Mouse (Mus musculus): ENCODE data around the gene Phf2. TPM values are rescaled to one million over a fixed set of nuclear protein-coding genes. Genes with fewer than 3 reads are reported as not detected.
"Not testable (repeated sequence)": the region's sequence is repeated elsewhere in the genome, so short reads cannot be mapped to it uniquely, and the experiment has no call there.

Gene Phf2
- polyA plus RNA-seq, 1 experiment from 2014 or later, result 12.2 TPM

- H3K4me1 ChIP-seq (ENCODE audit: insufficient read depth), result no peaks in the 10 kb centered on the region
- H3K4me2 ChIP-seq, result no peak overlapping the region
- no peak for DNase-seq
- H3K9ac ChIP-seq, result no peak overlapping the region
- H3K4me3 ChIP-seq (ENCODE audit: low read depth, low read length), result no peak overlapping the region
- H3K36me3 ChIP-seq (ENCODE audit: insufficient read depth), result peaks cover 87% of the 10 kb centered on the region
- no peak overlapping the region for H3K27ac ChIP-seq (ENCODE audit: low read depth)
- 84% methylated on average over 7 of the region's 7 CpGs for WGBS
- TF ChIP-seq CTCF (IDR thresholded peaks at IDR 0.05; ENCODE audit: low read depth), result no peak
- H3K27me3 ChIP-seq (ENCODE audit: insufficient read depth, low read length), result no peaks in the 10 kb centered on the region
- H3K9me3 ChIP-seq (ENCODE audit: low read depth, low read length), result no peaks in the 10 kb centered on the region
- ATAC-seq (ENCODE audit: insufficient read depth), result no peak
Observed at GRCm38 (mm10) chr13:48810274-48810823, 60.6 kb downstream of the Phf2 start.

GRCm38 (mm10) chr13:48809668-48810067 lies 61.3 kb downstream of the Phf2 start:
- not testable (repeated sequence) for H3K9ac ChIP-seq; H3K4me3 ChIP-seq (ENCODE audit: low read depth, low read length); DNase-seq; H3K9me3 ChIP-seq (ENCODE audit: low read depth, low read length); H3K27me3 ChIP-seq (ENCODE audit: insufficient read depth, low read length); H3K27ac ChIP-seq (ENCODE audit: low read depth); ATAC-seq (ENCODE audit: insufficient read depth); H3K4me2 ChIP-seq; H3K4me1 ChIP-seq (ENCODE audit: insufficient read depth)
- WGBS, result 85% methylated on average over 4 of the region's 4 CpGs
- H3K36me3 ChIP-seq (ENCODE audit: insufficient read depth), result peaks cover 86% of the 10 kb centered on the region

DNA sequence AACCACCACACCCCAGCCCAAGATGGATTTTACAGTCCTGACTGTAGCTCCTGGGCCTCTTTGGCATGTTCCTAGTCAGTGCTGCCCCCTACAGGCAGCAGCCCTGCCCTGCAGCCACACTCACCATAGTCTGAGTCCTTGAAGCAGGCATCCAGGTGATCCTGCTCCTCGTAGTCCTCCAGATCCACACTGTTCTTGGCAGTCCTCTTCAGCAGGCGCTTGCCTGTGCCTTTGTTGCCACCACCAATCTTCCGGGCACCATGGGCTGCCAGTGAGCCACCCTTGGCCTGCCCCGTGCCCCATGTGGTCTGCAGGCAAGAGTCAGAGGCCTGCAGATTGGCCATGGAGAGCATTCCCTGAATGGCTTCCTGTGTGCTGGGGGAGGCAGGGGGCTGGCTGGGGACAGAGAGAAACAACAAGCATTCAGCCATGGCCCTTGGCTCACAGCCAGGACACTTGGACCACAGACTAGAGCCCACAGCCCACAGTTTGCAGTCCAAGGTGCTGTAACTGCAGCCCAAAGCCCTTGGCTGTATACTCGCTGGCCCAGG lies 63.4 kb downstream of the Phf2 start:
- ATAC-seq (ENCODE audit: insufficient read depth), result peak; percentile 8; the same call in 1 of the 2 replicates
- Histone ChIP-seq H3K27me3 (ENCODE audit: insufficient read depth, low read length) (no peaks in the 10 kb centered on the region), H3K36me3 (ENCODE audit: insufficient read depth) (peaks cover 85% of the 10 kb centered on the region), H3K9me3 (ENCODE audit: low read depth, low read length) (no peaks in the 10 kb centered on the region), H3K9ac (no peak overlapping the region), H3K4me2 (no peak overlapping the region), H3K4me1 (ENCODE audit: insufficient read depth) (no peaks in the 10 kb centered on the region), H3K4me3 (ENCODE audit: low read depth, low read length) (no peak overlapping the region), H3K27ac (ENCODE audit: low read depth) (no peak overlapping the region)
- peak; percentile 89 for TF ChIP-seq CTCF (IDR thresholded peaks at IDR 0.05; ENCODE audit: low read depth)
- 71% methylated on average over 5 of the region's 5 CpGs for WGBS
- peak; percentile 69 for DNase-seq

GRCm38 (mm10) chr13:48802181-48802580 lies 68.7 kb downstream of the Phf2 start:
- Histone ChIP-seq H3K4me3 (ENCODE audit: low read depth, low read length) (no peak overlapping the region), H3K9ac (no peak overlapping the region), H3K27ac (ENCODE audit: low read depth) (no peak overlapping the region), H3K4me2 (no peak overlapping the region), H3K27me3 (ENCODE audit: insufficient read depth, low read length) (no peaks in the 10 kb centered on the region), H3K4me1 (ENCODE audit: insufficient read depth) (no peaks in the 10 kb centered on the region), H3K36me3 (ENCODE audit: insufficient read depth) (peaks cover 56% of the 10 kb centered on the region), H3K9me3 (ENCODE audit: low read depth, low read length) (no peaks in the 10 kb centered on the region)
- no peak for TF ChIP-seq CTCF (IDR thresholded peaks at IDR 0.05; ENCODE audit: low read depth)
- 54% methylated on average over 15 of the region's 15 CpGs for WGBS
- DNase-seq, result no peak
- no peak for ATAC-seq (ENCODE audit: insufficient read depth)

GRCm38 (mm10) chr13:48800850-48801546 lies 69.9 kb downstream of the Phf2 start:
- Histone ChIP-seq H3K4me3 (ENCODE audit: low read depth, low read length) (no peak overlapping the region), H3K9me3 (ENCODE audit: low read depth, low read length) (no peaks in the 10 kb centered on the region), H3K27ac (ENCODE audit: low read depth) (no peak overlapping the region), H3K27me3 (ENCODE audit: insufficient read depth, low read length) (no peaks in the 10 kb centered on the region), H3K9ac (no peak overlapping the region), H3K36me3 (ENCODE audit: insufficient read depth) (peaks cover 44% of the 10 kb centered on the region), H3K4me1 (ENCODE audit: insufficient read depth) (no peaks in the 10 kb centered on the region), H3K4me2 (no peak overlapping the region)
- 22% methylated on average over 11 of the region's 11 CpGs for WGBS
- peak; percentile 84 for DNase-seq
- ATAC-seq (ENCODE audit: insufficient read depth), result peak; percentile 43
- TF ChIP-seq CTCF (IDR thresholded peaks at IDR 0.05; ENCODE audit: low read depth), result peak; percentile 95

DNA sequence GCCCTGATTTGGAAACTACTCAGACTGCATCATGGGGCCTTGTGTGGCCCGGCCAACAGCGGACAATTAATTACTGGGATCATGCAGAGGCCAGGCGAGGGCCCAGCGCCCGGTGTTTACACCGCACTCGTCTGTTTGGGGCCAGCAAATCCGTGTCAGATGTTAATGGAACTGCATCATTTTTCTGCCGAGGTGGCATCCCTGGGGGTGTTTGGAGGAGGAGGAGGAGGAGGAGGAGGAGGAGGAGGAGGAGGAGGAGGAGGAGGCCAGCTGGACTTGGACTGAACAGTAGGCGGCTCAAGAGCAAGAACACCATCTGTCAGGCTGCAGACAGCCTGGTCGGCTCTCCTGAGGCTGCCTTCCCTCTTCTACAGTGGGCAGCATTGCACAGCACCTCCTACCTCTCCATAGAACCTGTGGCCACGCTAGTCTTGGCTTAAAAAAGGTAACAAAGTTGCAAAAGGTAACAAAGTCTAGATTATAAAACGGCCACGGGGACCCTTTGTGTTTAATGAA lies 72.6 kb downstream of the Phf2 start:
- H3K27ac ChIP-seq (ENCODE audit: low read depth), result no peak overlapping the region
- no peak overlapping the region for H3K4me3 ChIP-seq (ENCODE audit: low read depth, low read length)
- H3K4me1 ChIP-seq (ENCODE audit: insufficient read depth), result no peaks in the 10 kb centered on the region
- no peak overlapping the region for H3K4me2 ChIP-seq
- H3K36me3 ChIP-seq (ENCODE audit: insufficient read depth), result peaks cover 21% of the 10 kb centered on the region
- 24% methylated on average over 14 of the region's 14 CpGs for WGBS
- no peaks in the 10 kb centered on the region for H3K9me3 ChIP-seq (ENCODE audit: low read depth, low read length)
- DNase-seq (peak; percentile 65), ATAC-seq (ENCODE audit: insufficient read depth) (peak; percentile 46; the same call in 1 of the 2 replicates)
- no peak overlapping the region for H3K9ac ChIP-seq
- TF ChIP-seq CTCF (IDR thresholded peaks at IDR 0.05; ENCODE audit: low read depth), result no peak
- no peaks in the 10 kb centered on the region for H3K27me3 ChIP-seq (ENCODE audit: insufficient read depth, low read length)

GRCm38 (mm10) chr13:48796906-48797305 lies 74.0 kb downstream of the Phf2 start:
- TF ChIP-seq CTCF (IDR thresholded peaks at IDR 0.05; ENCODE audit: low read depth), result no peak
- Histone ChIP-seq H3K36me3 (ENCODE audit: insufficient read depth) (peaks cover 7% of the 10 kb centered on the region), H3K27ac (ENCODE audit: low read depth) (no peak overlapping the region), H3K9me3 (ENCODE audit: low read depth, low read length) (no peaks in the 10 kb centered on the region), H3K4me1 (ENCODE audit: insufficient read depth) (no peaks in the 10 kb centered on the region), H3K4me2 (no peak overlapping the region), H3K9ac (no peak overlapping the region), H3K4me3 (ENCODE audit: low read depth, low read length) (no peak overlapping the region), H3K27me3 (ENCODE audit: insufficient read depth, low read length) (no peaks in the 10 kb centered on the region)
- DNase-seq, result no peak
- WGBS, result 36% methylated on average over 11 of the region's 11 CpGs
- ATAC-seq (ENCODE audit: insufficient read depth), result no peak
